ENCODE assay signal across 8 mouse cellular contexts in the genomic region with DNA sequence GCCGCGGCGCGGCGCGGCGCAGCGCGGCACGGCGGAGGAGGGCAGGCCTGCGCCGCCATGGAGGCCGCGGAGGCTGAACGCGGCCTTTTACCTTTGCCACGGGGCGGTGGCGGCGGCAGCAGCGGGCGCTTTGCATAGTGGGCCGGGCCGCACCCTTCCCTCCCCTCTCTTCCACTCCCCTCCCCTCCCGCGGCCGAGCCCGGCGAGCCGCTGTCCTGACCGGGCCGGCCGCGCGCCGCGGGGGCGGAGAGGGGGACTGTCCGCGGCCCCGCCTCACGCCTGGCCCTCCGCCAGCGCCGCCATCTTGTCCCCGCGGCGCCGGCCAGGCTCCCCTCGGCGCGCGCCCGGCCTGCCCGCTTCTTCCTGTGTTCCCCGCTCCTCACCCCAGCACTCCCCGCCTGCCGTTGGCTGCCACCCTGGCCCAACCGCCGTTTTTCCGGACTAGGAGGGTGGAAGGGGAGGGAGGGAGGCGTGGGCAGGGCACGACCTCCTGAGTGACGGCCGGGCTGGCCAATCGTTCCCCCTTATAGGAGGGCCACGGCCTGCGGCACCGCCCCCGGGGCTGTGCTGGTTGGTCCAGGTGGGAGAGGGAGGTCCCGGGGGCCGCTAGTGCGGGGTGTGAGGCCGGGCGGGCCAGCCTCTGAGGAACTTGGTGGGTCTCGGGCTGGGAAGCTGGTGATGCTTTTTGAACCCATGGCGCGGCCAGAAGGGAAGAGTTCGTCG. TPM values are rescaled to one million over a fixed set of nuclear protein-coding genes. Genes with fewer than 3 reads are reported as not detected.
DNase-seq lines count a peak whose midpoint lies in the region; ATAC-seq and TF ChIP-seq lines count a peak whose summit lies in the region.

No protein-coding gene starts in this region.

- peak overlapping the region; percentile 77 for H3K4me2 ChIP-seq in hindbrain, postnatal 0 days (ENCODE audit: low read depth, low read length)

- ATAC-seq in common myeloid progenitor, adult 5-6 weeks (replicated peaks; ENCODE audit: low read depth, poor library complexity, severe bottlenecking) = peak; percentile 95
- ATAC-seq in hindbrain, postnatal 0 days = peak; percentile 98
- peak; percentile 92 for ATAC-seq in megakaryocyte, adult 5-6 weeks (ENCODE audit: poor library complexity, severe bottlenecking)

- H3K4me1 ChIP-seq in hindbrain, postnatal 0 days (ENCODE audit: insufficient read depth, low read length) = 0 out of 2 replicates have a peak, but pooled peaks cover 10% of the 10 kb centered on the region

- TF ChIP-seq CTCF in gastrocnemius, adult 2 months (IDR thresholded peaks at IDR 0.05) = no peak
- TF ChIP-seq CTCF in hindbrain, postnatal 0 days (IDR thresholded peaks at IDR 0.05; ENCODE audit: low read depth) = no peak
- no peak for TF ChIP-seq CTCF in left cerebral cortex, adult 2 months (IDR thresholded peaks at IDR 0.05)

- intact Hi-C loops in gastrocnemius, adult 2 months (cut with DNase I) = loop anchor here (5.0 kb wide), 1 partner anchor 90 kb away; a partner anchor contains a TSS
- intact Hi-C loops in left cerebral cortex, adult 2 months (cut with DNase I) = loop anchor here (2.0 to 5.0 kb wide), 2 partner anchors 45 to 91 kb away; no protein-coding TSS in a partner anchor

- 0% methylated on average over 57 of the region's 81 CpGs for WGBS in hindbrain, postnatal 0 days

- H3K9me3 ChIP-seq in hindbrain, postnatal 0 days (ENCODE audit: low read length) = no peaks in the 10 kb centered on the region

- peak; percentile 99 for DNase-seq in ZHBTc4 (ENCODE audit: low read depth, low spot score)
- DNase-seq in gastrocnemius, adult 2 months = peak; percentile 100
- peak; percentile 99 for DNase-seq in hindbrain, postnatal 0 days (ENCODE audit: low spot score)
- DNase-seq in left cerebral cortex, adult 2 months (ENCODE audit: extremely low spot score in 1 of 2, low spot score in 2 of 2) = peak; percentile 99 to 100
- DNase-seq in right cerebral cortex, adult 2 months (ENCODE audit: low spot score in 2 of 2) = peak; percentile 100
- DNase-seq in urinary bladder, postnatal 14 days (ENCODE audit: low spot score) = peak; percentile 100

- peak overlapping the region; percentile 99 for H3K9ac ChIP-seq in hindbrain, postnatal 0 days (replicated peaks; ENCODE audit: low read length)

- H3K27ac ChIP-seq in gastrocnemius, adult 2 months = peak overlapping the region; percentile 98
- H3K27ac ChIP-seq in hindbrain, postnatal 0 days = peak overlapping the region; percentile 99
- peak overlapping the region; percentile 95 for H3K27ac ChIP-seq in left cerebral cortex, adult 2 months

- H3K36me3 ChIP-seq in hindbrain, postnatal 0 days (ENCODE audit: insufficient read depth, low read length) = no peaks in the 10 kb centered on the region

- peak overlapping the region; percentile 97 for H3K4me3 ChIP-seq in gastrocnemius, adult 2 months
- H3K4me3 ChIP-seq in hindbrain, postnatal 0 days (ENCODE audit: low read length) = peak overlapping the region; percentile 98
- peak overlapping the region; percentile 96 for H3K4me3 ChIP-seq in left cerebral cortex, adult 2 months

- no peaks in the 10 kb centered on the region for H3K27me3 ChIP-seq in hindbrain, postnatal 0 days (ENCODE audit: insufficient read depth, low read length)

RNA-seq across cellular contexts. Expression of a gene that starts 0.7 kb away (rescaled TPM):
- 60.5 and 66.0 TPM in 2 replicates for total RNA-seq in common myeloid progenitor, adult 5-6 weeks (2017)
- total RNA-seq in gastrocnemius, adult 2 months (2021) = 10 to 100 TPM; 21.1 to 23.0 TPM
- 63.4 and 80.7 TPM in 2 replicates for total RNA-seq in hindbrain, postnatal 0 days (2014; rRNA removed)
- polyA plus RNA-seq in hindbrain, postnatal 0 days (2015; fragmentation: Nextera tagmentation; extraction: Ambion mirVana) = 30.8 and 31.8 TPM in 2 replicates
- total RNA-seq in left cerebral cortex, adult 2 months (2021) = 100 to 1,000 TPM in 1 of 2 experiments, 10 to 100 TPM in 1; 98.6 to 107 TPM
- total RNA-seq in megakaryocyte, adult 5-6 weeks (2015) = 35.7 and 40.5 TPM in 2 replicates
- 43.0 and 43.5 TPM in 2 replicates for total RNA-seq in megakaryocyte, adult 5-6 weeks (2017)

Comparison
In these comparisons a context has a peak if more than half of its experiments do, and no peak if none do; other contexts are left out.
1. Peak in every context shown above with its lines: DNase-seq, ATAC-seq, H3K4me3 ChIP-seq and H3K27ac ChIP-seq.